Mouse (Mus musculus) liver, embryonic 16.5 days (tissue): ENCODE measurements around the gene Tst. TPM values are rescaled to one million over a fixed set of nuclear protein-coding genes. Genes with fewer than 3 reads are reported as not detected.

ENCODE experiments used
- ATAC-seq: fragments of 200-750 bp; cut with Nextera tagmentation; 2 replicates; pipeline ENCODE4 v1.8.0; 2017; ENCODE audit warnings: low read depth, mild to moderate bottlenecking, moderate number of reproducible peaks, moderate library complexity
- H3K27ac ChIP-seq: fragments of 300-500 bp; sonication (generic); 2 replicates; pipeline ENCODE4 v1.5.1; 2014; ENCODE audit warnings: mild to moderate bottlenecking, low read length
- H3K27me3 ChIP-seq: fragments of 300-500 bp; sonication (generic); 2 replicates; pipeline ENCODE4 v1.6.1; 2014; ENCODE audit warnings: low read depth, low read length, mixed read lengths; ENCODE audit not compliant: control insufficient read depth, insufficient read depth
- H3K36me3 ChIP-seq: fragments of 300-500 bp; sonication (generic); 2 replicates; pipeline ENCODE4 v1.6.1; 2014; ENCODE audit warnings: mild to moderate bottlenecking; ENCODE audit not compliant: control insufficient read depth, insufficient read depth
- H3K4me1 ChIP-seq: fragments of 300-500 bp; sonication (generic); 2 replicates; pipeline ENCODE4 v1.6.1; 2014; ENCODE audit warnings: low read depth, low read length, mixed read lengths; ENCODE audit not compliant: control insufficient read depth
- H3K4me2 ChIP-seq: fragments of 300-500 bp; sonication (generic); 2 replicates; pipeline ENCODE4 v1.6.1; 2014; ENCODE audit warnings: low read depth, low read length, mixed read lengths
- H3K4me3 ChIP-seq: fragments of 300-500 bp; sonication (generic); 2 replicates; pipeline ENCODE4 v1.5.1; 2014; ENCODE audit warnings: low read depth, mild to moderate bottlenecking, low read length
- H3K9ac ChIP-seq: fragments of 300-500 bp; sonication (generic); 2 replicates; pipeline ENCODE4 v1.6.1; 2014; ENCODE audit warnings: low read depth, low read length
- H3K9me3 ChIP-seq: fragments of 300-500 bp; sonication (generic); replicated peaks from 2 replicates; pipeline ENCODE4 v1.6.1; 2016; ENCODE audit warnings: low read length; ENCODE audit not compliant: control insufficient read depth
- WGBS: fragments of 180-500 bp; shearing (Covaris S2); extraction: QIAGEN DNeasy Blood & Tissue Kit; methylation state at CpG from one replicate; pipeline ENCODE4 v1.1.7; 2014; ENCODE audit not compliant: insufficient replicate concordance; 5-methylcytosine and 5-hydroxymethylcytosine counted together
- polyA plus RNA-seq: library from polyadenylated mRNA; unstranded; fragments of >200 nt; fragmentation: Nextera tagmentation; extraction: Ambion mirVana; gene quantifications from 2 replicates; pipeline ENCODE4 v1.2.1, GENCODE M21; 2015

Gene Tst
- polyA plus RNA-seq, 1 experiment from 2014 or later, result 265 TPM

- no peak overlapping the region for H3K4me3 ChIP-seq
- H3K9ac ChIP-seq, result 0 out of 2 replicates have a peak overlapping the region, but pooled peaks have one; percentile 20
- H3K9me3 ChIP-seq, result no peaks in the 10 kb centered on the region
- peak overlapping the region; percentile 30 for H3K4me2 ChIP-seq
- peak; percentile 73 for ATAC-seq
- 17% methylated on average over 16 of the region's 16 CpGs for WGBS
- H3K27ac ChIP-seq, result peak overlapping the region; percentile 4; the same call in 1 of the 2 replicates
- H3K36me3 ChIP-seq, result no peaks in the 10 kb centered on the region
- H3K4me1 ChIP-seq, result peaks cover 9% of the 10 kb centered on the region
- H3K27me3 ChIP-seq, result peaks cover 37% of the 10 kb centered on the region
These were observed 16.6 kb upstream of the Tst start for GRCm38 (mm10) chr15:78422046-78422956.

- no peaks in the 10 kb centered on the region for H3K36me3 ChIP-seq
- H3K9ac ChIP-seq, result no peak overlapping the region
- peaks cover 26% of the 10 kb centered on the region for H3K27me3 ChIP-seq
- peaks cover 18% of the 10 kb centered on the region for H3K4me1 ChIP-seq
- no peak overlapping the region for H3K4me2 ChIP-seq
- WGBS, result 58% methylated on average over 13 of the region's 13 CpGs
- no peak for ATAC-seq
- H3K27ac ChIP-seq, result no peak overlapping the region
- no peaks in the 10 kb centered on the region for H3K9me3 ChIP-seq
- no peak overlapping the region for H3K4me3 ChIP-seq
These were observed 14.7 kb upstream of the Tst start for GRCm38 (mm10) chr15:78420395-78420794.

GRCm38 (mm10) chr15:78416937-78417336 lies 11.2 kb upstream of the Tst start:
- Histone ChIP-seq H3K27ac (peak overlapping the region; percentile 83), H3K36me3 (peaks cover 7% of the 10 kb centered on the region), H3K4me1 (peaks cover 38% of the 10 kb centered on the region), H3K4me3 (no peak overlapping the region), H3K27me3 (peaks cover 7% of the 10 kb centered on the region; the same call in 1 of the 2 replicates), H3K9me3 (no peaks in the 10 kb centered on the region), H3K4me2 (no peak overlapping the region), H3K9ac (peak overlapping the region; percentile 36; the same call in 1 of the 2 replicates)
- peak; percentile 41 for ATAC-seq
- WGBS, result 63% methylated on average over 4 of the region's 4 CpGs

GRCm38 (mm10) chr15:78414157-78414556 lies 8.4 kb upstream of the Tst start:
- no peak for ATAC-seq
- H3K4me3 ChIP-seq, result no peak overlapping the region
- 88% methylated on average over 8 of the region's 8 CpGs for WGBS
- peak overlapping the region; percentile 97 for H3K27ac ChIP-seq
- peak overlapping the region; percentile 62 for H3K9ac ChIP-seq
- peaks cover 66% of the 10 kb centered on the region for H3K4me1 ChIP-seq
- H3K9me3 ChIP-seq, result no peaks in the 10 kb centered on the region
- H3K36me3 ChIP-seq, result peaks cover 7% of the 10 kb centered on the region
- H3K27me3 ChIP-seq, result no peaks in the 10 kb centered on the region; the same call in 1 of the 2 replicates
- H3K4me2 ChIP-seq, result peak overlapping the region; percentile 71; the same call in 1 of the 2 replicates

GRCm38 (mm10) chr15:78413719-78414117 lies 8.0 kb upstream of the Tst start:
- Histone ChIP-seq H3K9ac (peak overlapping the region; percentile 62), H3K36me3 (peaks cover 7% of the 10 kb centered on the region), H3K4me1 (peaks cover 70% of the 10 kb centered on the region), H3K4me2 (peak overlapping the region; percentile 71), H3K9me3 (no peaks in the 10 kb centered on the region), H3K27ac (peak overlapping the region; percentile 97), H3K27me3 (no peaks in the 10 kb centered on the region; the same call in 1 of the 2 replicates), H3K4me3 (peak overlapping the region; percentile 38)
- peak; percentile 25 for ATAC-seq
- WGBS, result 14% methylated on average over 1 of the region's 1 CpGs

- H3K4me2 ChIP-seq, result peak overlapping the region; percentile 71
- ATAC-seq, result peak; percentile 91
- H3K27ac ChIP-seq, result peak overlapping the region; percentile 97
These were observed 7.5 kb upstream of the Tst start for GRCm38 (mm10) chr15:78413083-78413718.

GRCm38 (mm10) chr15:78409570-78410052 lies 3.9 kb upstream of the Tst start:
- Histone ChIP-seq H3K4me1 (peaks cover 83% of the 10 kb centered on the region), H3K27ac (peak overlapping the region; percentile 76), H3K9me3 (no peaks in the 10 kb centered on the region), H3K4me2 (peak overlapping the region; percentile 54), H3K9ac (peak overlapping the region; percentile 45), H3K36me3 (peaks cover 7% of the 10 kb centered on the region), H3K27me3 (no peaks in the 10 kb centered on the region), H3K4me3 (peak overlapping the region; percentile 46)
- ATAC-seq, result no peak
- WGBS, result 38% methylated on average over 12 of the region's 12 CpGs

More at GRCm38 (mm10) chr15:78413083-78413718, 7.5 kb upstream of the Tst start:
- Histone ChIP-seq H3K36me3 (peaks cover 7% of the 10 kb centered on the region), H3K9me3 (no peaks in the 10 kb centered on the region), H3K9ac (peak overlapping the region; percentile 62), H3K4me1 (peaks cover 76% of the 10 kb centered on the region), H3K27me3 (no peaks in the 10 kb centered on the region), H3K4me3 (peak overlapping the region; percentile 38)
- 29% methylated on average over 14 of the region's 14 CpGs for WGBS

- H3K4me1 ChIP-seq, result peaks cover 79% of the 10 kb centered on the region
- H3K4me3 ChIP-seq, result peak within 1 kb of the TSS; percentile 69
- H3K36me3 ChIP-seq, result no peaks in the 10 kb centered on the region
- WGBS, result under 1% methylated on average over 40 of the region's 40 CpGs
- ATAC-seq, result peak; percentile 82
- peak within 1 kb of the TSS; percentile 88 for H3K9ac ChIP-seq
- H3K27me3 ChIP-seq, result no peaks in the 10 kb centered on the region
- peak within 1 kb of the TSS; percentile 96 for H3K27ac ChIP-seq
- no peaks in the 10 kb centered on the region for H3K9me3 ChIP-seq
- peak within 1 kb of the TSS; percentile 77 for H3K4me2 ChIP-seq
These were observed 707 bp upstream of the Tst start, which contains the start of gene Mpst for GRCm38 (mm10) chr15:78406293-78406934. Gene Mpst (plus strand): TSS chr15:78406416.
